Mouse (Mus musculus): ENCODE measurements at regions not wholly inside any gene's neighbourhood (a gene's known extent, or its start where the extent isn't known, plus 50 kb on each side); places are given as distances from the start of the nearest gene placed in this dataset.

DNA sequence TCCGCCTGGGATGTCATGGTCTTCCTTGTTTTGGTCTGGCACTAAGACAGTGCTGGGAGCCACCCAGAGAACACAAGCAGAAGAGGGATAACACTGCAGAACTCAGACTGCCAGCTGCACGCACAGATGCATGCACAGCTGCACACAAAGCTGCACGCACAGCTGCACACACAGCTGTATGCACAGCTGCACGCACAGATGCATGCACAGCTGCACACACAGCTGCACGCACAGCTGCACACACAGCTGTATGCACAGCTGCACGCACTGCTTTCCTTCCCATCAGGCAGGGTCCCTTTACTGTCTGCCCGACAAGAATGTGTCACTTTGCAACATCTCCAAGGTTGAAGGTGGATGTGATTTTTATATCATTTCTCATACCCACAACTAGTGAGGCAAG, 122.9 kb upstream of the Egln3 start:
- WGBS = 53% methylated on average over 7 of the region's 7 CpGs
- H3K36me3 ChIP-seq (ENCODE audit: insufficient read depth, low read length) = no peaks in the 10 kb centered on the region
- peak; percentile 46; the same call in 1 of the 2 replicates for ATAC-seq (ENCODE audit: low FRiP score, low TSS enrichment)
- H3K4me3 ChIP-seq (ENCODE audit: low read length) = no peak overlapping the region
- H3K27ac ChIP-seq (ENCODE audit: low read length) = no peak overlapping the region
- no peak overlapping the region for H3K4me2 ChIP-seq (replicated peaks; ENCODE audit: low read depth, low read length)
- no peaks in the 10 kb centered on the region for H3K27me3 ChIP-seq (ENCODE audit: insufficient read depth, low read length)
- no peaks in the 10 kb centered on the region for H3K9me3 ChIP-seq (ENCODE audit: low read length)
- no peak overlapping the region for H3K9ac ChIP-seq (replicated peaks; ENCODE audit: low read length)
- H3K4me1 ChIP-seq (ENCODE audit: insufficient read depth, low read length) = peaks cover 5% of the 10 kb centered on the region; the same call in 1 of the 2 replicates

DNA sequence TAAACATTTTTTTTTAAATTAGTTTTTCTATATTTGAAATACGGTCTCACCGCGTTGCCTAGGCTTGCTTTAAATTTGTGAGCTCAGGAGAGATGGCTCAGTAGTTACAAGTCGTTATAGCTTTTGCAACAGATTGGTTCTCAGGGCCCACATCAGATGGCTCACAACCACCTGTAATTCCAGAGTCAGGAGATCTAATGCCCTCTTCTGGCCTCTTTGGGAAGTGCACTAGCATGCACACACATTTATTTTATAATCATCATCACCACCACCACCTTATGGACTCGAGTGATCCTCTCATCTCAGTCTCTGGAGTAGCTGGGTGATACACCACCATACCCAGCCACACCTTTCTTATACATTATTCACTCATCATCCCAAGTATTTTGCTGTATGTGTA, 116.9 kb upstream of the Egln3 start:
- no peak overlapping the region for H3K4me3 ChIP-seq (ENCODE audit: low read length)
- no peak for ATAC-seq (ENCODE audit: low FRiP score, low TSS enrichment)
- H3K9ac ChIP-seq (replicated peaks; ENCODE audit: low read length) = no peak overlapping the region
- H3K4me2 ChIP-seq (replicated peaks; ENCODE audit: low read depth, low read length) = no peak overlapping the region
- peaks cover 10% of the 10 kb centered on the region; the same call in 1 of the 2 replicates for H3K9me3 ChIP-seq (ENCODE audit: low read length)
- H3K36me3 ChIP-seq (ENCODE audit: insufficient read depth, low read length) = no peaks in the 10 kb centered on the region
- no peaks in the 10 kb centered on the region for H3K27me3 ChIP-seq (ENCODE audit: insufficient read depth, low read length)
- WGBS = 95% methylated on average over 5 of the region's 5 CpGs
- peaks cover 10% of the 10 kb centered on the region; the same call in 1 of the 2 replicates for H3K4me1 ChIP-seq (ENCODE audit: insufficient read depth, low read length)
- no peak overlapping the region for H3K27ac ChIP-seq (ENCODE audit: low read length)

DNA sequence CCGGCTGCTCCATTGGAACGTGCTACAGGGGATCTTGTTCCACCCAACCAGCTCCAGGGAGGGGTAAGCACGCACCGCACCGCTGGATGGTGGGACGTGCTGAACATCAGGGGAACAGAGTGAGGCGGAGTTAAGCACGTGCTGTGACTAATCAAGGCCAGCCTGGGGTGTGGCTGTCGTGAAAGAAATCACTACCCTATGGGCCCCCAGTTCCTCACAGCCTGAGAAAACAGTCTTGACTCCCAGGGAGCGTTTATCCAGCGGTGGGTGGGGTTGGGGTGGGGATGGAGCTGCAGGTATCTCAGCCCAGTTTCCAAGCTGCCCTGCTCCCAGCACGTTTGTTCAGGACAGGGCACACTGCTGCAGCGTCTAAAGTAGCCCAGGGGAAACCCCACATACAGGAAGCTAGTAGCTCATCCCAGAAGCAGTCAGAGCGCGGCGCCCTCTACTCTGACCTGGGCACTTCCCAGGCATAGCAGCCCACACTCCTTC, 113.4 kb upstream of the Egln3 start:
- no peaks in the 10 kb centered on the region for H3K36me3 ChIP-seq (ENCODE audit: insufficient read depth, low read length)
- peaks cover 24% of the 10 kb centered on the region for H3K4me1 ChIP-seq (ENCODE audit: insufficient read depth, low read length)
- peaks cover 10% of the 10 kb centered on the region; the same call in 1 of the 2 replicates for H3K9me3 ChIP-seq (ENCODE audit: low read length)
- peak overlapping the region; percentile 51 for H3K4me2 ChIP-seq (replicated peaks; ENCODE audit: low read depth, low read length)
- H3K4me3 ChIP-seq (ENCODE audit: low read length) = peak overlapping the region; percentile 8; the same call in 1 of the 2 replicates
- H3K9ac ChIP-seq (replicated peaks; ENCODE audit: low read length) = peak overlapping the region; percentile 38; the same call in 1 of the 2 replicates
- peak; percentile 73; the same call in 1 of the 2 replicates for ATAC-seq (ENCODE audit: low FRiP score, low TSS enrichment)
- 4% methylated on average over 16 of the region's 16 CpGs for WGBS
- H3K27me3 ChIP-seq (ENCODE audit: insufficient read depth, low read length) = peaks cover 3% of the 10 kb centered on the region
- H3K27ac ChIP-seq (ENCODE audit: low read length) = no peak overlapping the region

DNA sequence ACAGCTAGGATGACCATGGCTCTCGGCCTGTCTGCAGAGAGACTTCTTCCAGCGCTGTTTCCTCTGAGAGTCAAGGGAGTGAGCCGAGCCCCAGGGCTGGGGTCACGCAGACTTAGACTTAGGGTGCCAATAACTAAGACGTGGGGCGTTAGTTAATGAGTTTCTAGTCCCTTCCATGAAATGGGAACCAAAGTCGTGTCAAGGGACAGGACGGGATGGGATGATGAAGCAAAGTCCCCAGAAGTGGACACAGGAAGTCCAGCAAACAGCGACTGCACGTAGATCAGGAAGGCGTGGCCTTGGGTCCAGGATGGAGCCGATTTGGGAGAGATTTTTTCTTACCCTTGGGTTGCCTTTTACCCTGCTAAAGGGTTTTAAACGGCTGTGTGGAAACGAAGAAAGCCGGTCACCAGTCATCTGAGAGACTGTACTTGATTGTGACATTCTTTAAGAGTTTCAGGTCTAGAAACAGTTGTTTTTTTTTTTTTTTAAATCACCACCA, 112.5 kb upstream of the Egln3 start:
- Histone ChIP-seq H3K4me2 (replicated peaks; ENCODE audit: low read depth, low read length) (no peak overlapping the region), H3K9ac (replicated peaks; ENCODE audit: low read length) (no peak overlapping the region), H3K27ac (ENCODE audit: low read length) (no peak overlapping the region), H3K4me3 (ENCODE audit: low read length) (no peak overlapping the region), H3K4me1 (ENCODE audit: insufficient read depth, low read length) (peaks cover 26% of the 10 kb centered on the region), H3K36me3 (ENCODE audit: insufficient read depth, low read length) (no peaks in the 10 kb centered on the region), H3K9me3 (ENCODE audit: low read length) (peaks cover 10% of the 10 kb centered on the region; the same call in 1 of the 2 replicates), H3K27me3 (ENCODE audit: insufficient read depth, low read length) (peaks cover 3% of the 10 kb centered on the region)
- no peak for ATAC-seq (ENCODE audit: low FRiP score, low TSS enrichment)
- 60% methylated on average over 15 of the region's 15 CpGs for WGBS

DNA sequence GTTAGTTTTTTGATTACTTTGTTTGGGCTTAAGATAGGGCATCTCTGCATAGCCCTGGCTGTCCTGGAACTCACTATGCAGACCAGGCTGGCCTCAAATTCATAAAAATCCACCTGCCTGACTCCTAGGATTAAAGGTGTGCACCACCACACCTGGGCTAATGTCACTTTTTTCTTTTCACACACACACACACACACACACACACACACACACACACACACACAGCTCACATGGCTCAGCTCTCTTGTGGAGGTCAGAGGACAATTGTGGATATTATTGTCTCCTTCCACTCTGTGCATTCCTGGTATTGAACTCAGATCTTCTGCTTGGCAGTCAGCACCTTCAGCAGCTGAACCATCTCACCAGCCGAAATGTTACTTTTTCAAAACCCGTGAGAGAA, 110.5 kb upstream of the Egln3 start:
- no peak overlapping the region for H3K4me2 ChIP-seq (replicated peaks; ENCODE audit: low read depth, low read length)
- WGBS = 66% methylated on average over 2 of the region's 2 CpGs
- no peaks in the 10 kb centered on the region for H3K9me3 ChIP-seq (ENCODE audit: low read length)
- peaks cover 26% of the 10 kb centered on the region for H3K4me1 ChIP-seq (ENCODE audit: insufficient read depth, low read length)
- no peak overlapping the region for H3K9ac ChIP-seq (replicated peaks; ENCODE audit: low read length)
- H3K27me3 ChIP-seq (ENCODE audit: insufficient read depth, low read length) = peaks cover 3% of the 10 kb centered on the region
- no peak overlapping the region for H3K4me3 ChIP-seq (ENCODE audit: low read length)
- no peak overlapping the region for H3K27ac ChIP-seq (ENCODE audit: low read length)
- H3K36me3 ChIP-seq (ENCODE audit: insufficient read depth, low read length) = no peaks in the 10 kb centered on the region
- ATAC-seq (ENCODE audit: low FRiP score, low TSS enrichment) = no peak

GRCm38 (mm10) chr12:54313211-54313845, 109.7 kb upstream of the Egln3 start:
- H3K36me3 ChIP-seq (ENCODE audit: insufficient read depth, low read length) = no peaks in the 10 kb centered on the region
- WGBS = 1% methylated on average over 20 of the region's 20 CpGs
- H3K4me2 ChIP-seq (replicated peaks; ENCODE audit: low read depth, low read length) = peak overlapping the region; percentile 69
- peak; percentile 85 for ATAC-seq (ENCODE audit: low FRiP score, low TSS enrichment)
- peak overlapping the region; percentile 42 for H3K4me3 ChIP-seq (ENCODE audit: low read length)
- H3K4me1 ChIP-seq (ENCODE audit: insufficient read depth, low read length) = peaks cover 26% of the 10 kb centered on the region
- H3K9me3 ChIP-seq (ENCODE audit: low read length) = no peaks in the 10 kb centered on the region
- H3K27me3 ChIP-seq (ENCODE audit: insufficient read depth, low read length) = peaks cover 3% of the 10 kb centered on the region
- H3K27ac ChIP-seq (ENCODE audit: low read length) = peak overlapping the region; percentile 50; the same call in 1 of the 2 replicates
- H3K9ac ChIP-seq (replicated peaks; ENCODE audit: low read length) = peak overlapping the region; percentile 51; the same call in 1 of the 2 replicates

DNA sequence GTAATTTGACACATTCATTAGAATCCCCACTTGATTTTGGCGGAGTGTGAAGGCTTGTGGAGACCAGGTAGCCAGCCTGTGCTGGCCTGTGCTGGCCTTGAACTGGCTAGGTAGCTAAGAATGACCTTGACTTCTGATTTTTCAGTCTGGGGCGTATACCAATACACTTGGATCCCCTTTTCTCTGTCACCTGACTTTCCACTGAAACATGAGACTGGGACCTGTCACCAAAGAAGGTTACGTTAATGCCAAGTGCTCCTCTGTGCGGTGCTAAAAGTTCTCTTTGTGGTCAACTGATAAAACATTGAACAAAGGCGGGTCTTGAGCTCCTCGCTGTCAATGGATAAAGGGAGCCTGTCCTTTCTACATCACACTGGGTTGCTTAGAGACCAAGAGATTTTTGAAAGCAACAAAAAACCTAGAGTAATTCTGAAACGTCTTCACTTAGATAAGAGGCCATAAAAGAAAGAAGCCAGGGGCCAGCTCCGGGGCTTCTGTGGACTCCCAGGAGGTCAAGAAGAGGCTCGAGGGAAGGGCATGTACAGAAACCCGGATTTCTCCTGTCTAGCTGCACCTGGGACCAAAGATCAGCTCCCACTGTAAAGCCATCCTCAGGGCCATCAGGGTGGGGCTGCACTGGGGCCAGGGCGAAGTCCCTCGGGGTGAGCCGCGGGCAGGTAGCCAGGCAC, 109.0 kb upstream of the Egln3 start:
- WGBS = 18% methylated on average over 13 of the region's 14 CpGs

DNA sequence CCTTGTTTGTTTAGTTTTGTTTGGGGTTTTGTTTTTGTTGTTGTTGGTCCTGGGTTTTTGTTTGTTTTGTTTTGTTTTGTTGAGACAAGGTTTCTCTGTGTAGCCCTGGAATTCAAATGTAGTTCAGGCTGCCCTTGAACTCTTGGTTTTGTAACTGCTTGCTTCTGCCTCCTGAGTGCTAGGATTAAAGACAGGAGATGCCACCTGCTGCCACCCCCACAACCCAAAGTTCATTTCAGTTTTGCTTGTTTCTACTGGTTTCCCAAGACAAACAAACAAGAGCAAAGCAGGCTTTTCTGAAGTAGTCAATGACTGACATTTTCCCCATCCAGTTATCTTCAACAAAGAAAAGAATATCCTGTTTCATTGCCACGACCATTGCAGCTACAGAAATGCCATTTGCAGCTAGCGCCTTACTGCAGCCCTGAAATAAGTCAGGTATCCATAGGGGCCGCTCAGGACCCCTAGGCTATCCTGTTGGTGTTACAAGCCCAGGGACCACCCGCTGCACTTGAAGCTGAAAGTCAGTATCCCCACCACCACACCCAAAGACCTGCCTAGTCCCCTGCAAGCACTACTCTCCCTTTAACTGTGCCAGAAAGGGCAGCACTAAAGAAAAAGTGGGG, 108.3 kb upstream of the Egln3 start:
- Histone ChIP-seq H3K4me2 (replicated peaks; ENCODE audit: low read depth, low read length) (no peak overlapping the region), H3K9ac (replicated peaks; ENCODE audit: low read length) (no peak overlapping the region), H3K27ac (ENCODE audit: low read length) (no peak overlapping the region), H3K27me3 (ENCODE audit: insufficient read depth, low read length) (peaks cover 3% of the 10 kb centered on the region), H3K4me1 (ENCODE audit: insufficient read depth, low read length) (peaks cover 22% of the 10 kb centered on the region), H3K4me3 (ENCODE audit: low read length) (no peak overlapping the region), H3K36me3 (ENCODE audit: insufficient read depth, low read length) (no peaks in the 10 kb centered on the region), H3K9me3 (ENCODE audit: low read length) (no peaks in the 10 kb centered on the region)
- WGBS = 59% methylated on average over 4 of the region's 4 CpGs
- ATAC-seq (ENCODE audit: low FRiP score, low TSS enrichment) = no peak

More for the DNA sequence above, 109.0 kb upstream of the Egln3 start:
- no peaks in the 10 kb centered on the region for H3K9me3 ChIP-seq (ENCODE audit: low read length)
- peak overlapping the region; percentile 69 for H3K4me2 ChIP-seq (replicated peaks; ENCODE audit: low read depth, low read length)
- peak overlapping the region; percentile 42 for H3K4me3 ChIP-seq (ENCODE audit: low read length)
- peaks cover 26% of the 10 kb centered on the region for H3K4me1 ChIP-seq (ENCODE audit: insufficient read depth, low read length)
- H3K27me3 ChIP-seq (ENCODE audit: insufficient read depth, low read length) = peaks cover 3% of the 10 kb centered on the region
- no peaks in the 10 kb centered on the region for H3K36me3 ChIP-seq (ENCODE audit: insufficient read depth, low read length)
- H3K27ac ChIP-seq (ENCODE audit: low read length) = peak overlapping the region; percentile 50
- peak overlapping the region; percentile 44; the same call in 1 of the 2 replicates for H3K9ac ChIP-seq (replicated peaks; ENCODE audit: low read length)
- no peak for ATAC-seq (ENCODE audit: low FRiP score, low TSS enrichment)

GRCm38 (mm10) chr12:54309874-54310273, 106.2 kb upstream of the Egln3 start:
- no peak overlapping the region for H3K9ac ChIP-seq (replicated peaks; ENCODE audit: low read length)
- 90% methylated on average over 4 of the region's 4 CpGs for WGBS
- H3K27ac ChIP-seq (ENCODE audit: low read length) = no peak overlapping the region
- no peak for ATAC-seq (ENCODE audit: low FRiP score, low TSS enrichment)
- H3K4me3 ChIP-seq (ENCODE audit: low read length) = no peak overlapping the region
- H3K4me1 ChIP-seq (ENCODE audit: insufficient read depth, low read length) = peaks cover 16% of the 10 kb centered on the region
- H3K36me3 ChIP-seq (ENCODE audit: insufficient read depth, low read length) = no peaks in the 10 kb centered on the region
- H3K9me3 ChIP-seq (ENCODE audit: low read length) = no peaks in the 10 kb centered on the region
- peaks cover 3% of the 10 kb centered on the region for H3K27me3 ChIP-seq (ENCODE audit: insufficient read depth, low read length)
- no peak overlapping the region for H3K4me2 ChIP-seq (replicated peaks; ENCODE audit: low read depth, low read length)
